8 mouse cellular contexts compared by ENCODE assay signal in the genomic region with DNA sequence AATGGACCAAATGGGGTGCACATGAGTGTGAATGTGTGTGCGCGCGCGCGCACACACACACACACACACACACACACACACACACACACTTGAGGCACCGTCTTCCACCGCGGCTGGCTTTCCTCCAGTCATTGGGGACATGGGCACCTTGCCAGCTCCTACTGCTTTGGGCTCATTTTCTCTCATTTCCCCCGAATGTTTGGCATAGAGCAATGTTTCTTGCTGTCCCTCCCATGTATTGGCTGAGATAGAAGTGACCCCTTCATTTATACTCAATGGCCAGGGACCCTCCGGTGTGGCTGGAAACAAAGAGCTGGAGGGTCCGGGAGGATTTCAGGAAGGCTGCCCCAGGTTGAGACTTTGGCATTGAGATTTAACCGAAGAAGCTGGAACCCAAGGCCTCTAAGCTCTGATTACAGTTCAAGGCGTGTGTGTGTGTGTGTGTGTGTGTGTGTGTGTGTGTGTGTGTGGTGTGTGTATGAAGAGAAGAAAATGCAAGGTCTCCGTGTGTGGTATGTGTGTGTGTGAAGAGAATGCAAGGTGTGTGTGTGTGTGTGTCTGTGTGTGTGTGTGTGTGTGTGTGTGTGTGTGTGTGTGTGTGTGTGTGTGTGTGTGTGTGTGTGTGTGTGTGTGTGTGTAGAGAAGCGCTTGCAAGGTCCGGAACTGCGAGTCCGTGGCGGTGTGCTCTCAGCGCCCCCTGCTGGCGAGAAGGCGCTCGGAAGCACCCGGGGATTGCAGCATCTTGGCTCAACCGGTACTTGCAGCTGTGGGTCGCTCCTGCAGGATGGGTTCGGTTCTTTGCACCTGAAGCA. TPM values are rescaled to one million over a fixed set of nuclear protein-coding genes. Genes with fewer than 3 reads are reported as not detected.
DNase-seq lines count a peak whose midpoint lies in the region; ATAC-seq lines count a peak whose summit lies in the region.

No protein-coding gene starts in this region.

- no peak for ATAC-seq in embryonic facial prominence, embryonic 15.5 days (ENCODE audit: insufficient number of reproducible peaks, low FRiP score, low TSS enrichment, low read depth)
- ATAC-seq in kidney, embryonic 14.5 days (ENCODE audit: low FRiP score, low TSS enrichment) = peak; percentile 68
- peak; percentile 84; the same call in 1 of the 2 replicates for ATAC-seq in monocyte, adult 5-6 weeks (replicated peaks; ENCODE audit: insufficient number of reproducible peaks, low FRiP score, low TSS enrichment, poor library complexity, severe bottlenecking)

- peak overlapping the region; percentile 35; the same call in 1 of the 2 replicates for H3K4me2 ChIP-seq in embryonic facial prominence, embryonic 15.5 days (replicated peaks)
- H3K4me2 ChIP-seq in kidney, embryonic 14.5 days (replicated peaks; ENCODE audit: low read depth, low read length) = peak overlapping the region; percentile 15; the same call in 1 of the 2 replicates

- no peak overlapping the region for H3K9ac ChIP-seq in embryonic facial prominence, embryonic 15.5 days
- no peak overlapping the region for H3K9ac ChIP-seq in kidney, embryonic 14.5 days (ENCODE audit: low read depth, low read length)

- H3K36me3 ChIP-seq in embryonic facial prominence, embryonic 15.5 days = no peaks in the 10 kb centered on the region
- H3K36me3 ChIP-seq in heart, embryonic 10.5 days = no peaks in the 10 kb centered on the region
- no peaks in the 10 kb centered on the region for H3K36me3 ChIP-seq in kidney, embryonic 14.5 days (ENCODE audit: control insufficient read depth, insufficient read depth, low read length)

- no peak overlapping the region for H3K27ac ChIP-seq in embryonic facial prominence, embryonic 15.5 days (replicated peaks)
- H3K27ac ChIP-seq in heart, embryonic 10.5 days = no peak overlapping the region; the same call in 1 of the 2 replicates
- H3K27ac ChIP-seq in kidney, embryonic 14.5 days (ENCODE audit: low read depth, low read length) = no peak overlapping the region

- no peak overlapping the region for H3K4me3 ChIP-seq in embryonic facial prominence, embryonic 15.5 days (replicated peaks)
- H3K4me3 ChIP-seq in heart, embryonic 10.5 days = peak overlapping the region; percentile 38; the same call in 1 of the 2 replicates
- H3K4me3 ChIP-seq in kidney, embryonic 14.5 days (ENCODE audit: low read length) = no peak overlapping the region

- 36% methylated on average over 27 of the region's 27 CpGs for WGBS in embryonic facial prominence, embryonic 15.5 days
- 42% methylated on average over 27 of the region's 27 CpGs for WGBS in heart, embryonic 10.5 days
- 44% methylated on average over 26 of the region's 27 CpGs for WGBS in kidney, embryonic 14.5 days

- peaks cover 8% of the 10 kb centered on the region for H3K4me1 ChIP-seq in embryonic facial prominence, embryonic 15.5 days
- H3K4me1 ChIP-seq in heart, embryonic 10.5 days = peaks cover 6% of the 10 kb centered on the region; the same call in 1 of the 2 replicates
- no peaks in the 10 kb centered on the region for H3K4me1 ChIP-seq in kidney, embryonic 14.5 days (ENCODE audit: control insufficient read depth, insufficient read depth, low read length)

- H3K9me3 ChIP-seq in embryonic facial prominence, embryonic 15.5 days (replicated peaks) = no peaks in the 10 kb centered on the region
- H3K9me3 ChIP-seq in heart, embryonic 10.5 days = no peaks in the 10 kb centered on the region
- no peaks in the 10 kb centered on the region for H3K9me3 ChIP-seq in kidney, embryonic 14.5 days (ENCODE audit: control insufficient read depth, low read length)

- H3K27me3 ChIP-seq in embryonic facial prominence, embryonic 15.5 days = no peaks in the 10 kb centered on the region
- no peaks in the 10 kb centered on the region for H3K27me3 ChIP-seq in heart, embryonic 10.5 days (ENCODE audit: insufficient read depth, poor library complexity, severe bottlenecking)
- no peaks in the 10 kb centered on the region for H3K27me3 ChIP-seq in kidney, embryonic 14.5 days (ENCODE audit: control insufficient read depth, insufficient read depth, low read length)

- peak; percentile 75 for DNase-seq in A20 (ENCODE audit: low read depth, low spot score)
- DNase-seq in adrenal gland, postnatal 4 days (ENCODE audit: low spot score in 2 of 2) = peak; percentile 58 to 67
- peak; percentile 86 for DNase-seq in heart, embryonic 10.5 days (ENCODE audit: low spot score)
- peak; percentile 80 for DNase-seq in liver
- DNase-seq in spleen, postnatal 14 days (ENCODE audit: low spot score in 2 of 2) = peak; percentile 40 to 67

RNA-seq across cellular contexts. Expression of a gene that starts 9.3 kb away (rescaled TPM):
- total RNA-seq in adrenal gland, postnatal 4 days (2021) = 10 to 100 TPM; 26.8 to 27.9 TPM
- polyA plus RNA-seq in embryonic facial prominence, embryonic 15.5 days (2015; fragmentation: Nextera tagmentation; extraction: Ambion mirVana) = 41.2 and 45.7 TPM in 2 replicates
- polyA plus RNA-seq in heart, embryonic 10.5 days (2016; fragmentation: Nextera tagmentation; extraction: Ambion mirVana) = 31.7 and 38.4 TPM in 2 replicates
- polyA plus RNA-seq in kidney, embryonic 14.5 days (2014; fragmentation: Nextera tagmentation; extraction: Ambion mirVana) = 34.9 and 45.5 TPM in 2 replicates
- total RNA-seq in monocyte, adult 5-6 weeks (2017) = 20.3 to 28.9 TPM (median 21.8 TPM) in 3 replicates
